Mouse (Mus musculus): ENCODE measurements at regions not wholly inside any gene's neighbourhood (a gene's known extent, or its start where the extent isn't known, plus 50 kb on each side); places are given as distances from the start of the nearest gene placed in this dataset.

- TF ChIP-seq CTCF (IDR thresholded peaks at IDR 0.05; ENCODE audit: borderline replicate concordance, extremely low read depth, insufficient read depth, insufficient read length): no peak
- no peak for TF ChIP-seq POLR2A (IDR thresholded peaks at IDR 0.05; ENCODE audit: borderline replicate concordance, extremely low read depth, insufficient read depth, insufficient read length, poor library complexity, severe bottlenecking)
Measured at GRCm38 (mm10) chr13:60044876-60045275, 132.3 kb downstream of the Gas1 start.
